Mouse (Mus musculus) neural tube, embryonic 11.5 days (tissue): ENCODE results near the gene Prepl. TPM values are rescaled to one million over a fixed set of nuclear protein-coding genes. Genes with fewer than 3 reads are reported as not detected.
A peak's percentile ranks its signal among the peaks of the same experiment; 100 is the strongest.

Experiments
- ATAC-seq: fragments of 200-750 bp; cut with Nextera tagmentation; 2 replicates; pipeline ENCODE4 v1.8.0; 2017; ENCODE audit warnings: moderate number of reproducible peaks, mild to moderate bottlenecking, moderate TSS enrichment, moderate library complexity; ENCODE audit not compliant: insufficient read depth, low FRiP score, low TSS enrichment
- DNase-seq: peaks from one replicate; pipeline ENCODE4 v3.0.0-alpha.2; 2015; ENCODE audit warnings: low spot score
- H3K27ac ChIP-seq: fragments of 300-500 bp; sonication (generic); 2 replicates; pipeline ENCODE4 v1.5.1; 2014; ENCODE audit warnings: low read depth, mild to moderate bottlenecking, low read length
- H3K27me3 ChIP-seq: fragments of 300-500 bp; sonication (generic); 2 replicates; pipeline ENCODE4 v1.6.1; 2014; ENCODE audit warnings: mild to moderate bottlenecking, low read length, mixed read lengths; ENCODE audit not compliant: control insufficient read depth, insufficient read depth
- H3K36me3 ChIP-seq: fragments of 300-500 bp; sonication (generic); 2 replicates; pipeline ENCODE4 v1.6.1; 2014; ENCODE audit warnings: mild to moderate bottlenecking, low read length, moderate library complexity, mixed read lengths; ENCODE audit not compliant: control insufficient read depth, insufficient read depth
- H3K4me1 ChIP-seq: fragments of 300-500 bp; sonication (generic); 2 replicates; pipeline ENCODE4 v1.6.1; 2014; ENCODE audit warnings: low read length, mixed read lengths; ENCODE audit not compliant: control insufficient read depth, insufficient read depth
- H3K4me2 ChIP-seq: fragments of 300-500 bp; sonication (generic); 2 replicates; pipeline ENCODE4 v1.6.1; 2014; ENCODE audit warnings: low read depth, mild to moderate bottlenecking, moderate library complexity
- H3K4me3 ChIP-seq: fragments of 300-500 bp; sonication (generic); 2 replicates; pipeline ENCODE4 v1.5.1; 2014; ENCODE audit warnings: low read depth, low read length
- H3K9ac ChIP-seq: fragments of 300-500 bp; sonication (generic); 2 replicates; pipeline ENCODE4 v1.6.1; 2014; ENCODE audit warnings: mild to moderate bottlenecking, low read length
- H3K9me3 ChIP-seq: fragments of 300-500 bp; sonication (generic); 2 replicates; pipeline ENCODE4 v1.6.1; 2016; ENCODE audit warnings: low read length; ENCODE audit not compliant: control insufficient read depth
- WGBS: fragments of 180-500 bp; shearing (Covaris S2); extraction: QIAGEN DNeasy Blood & Tissue Kit; methylation state at CpG from one replicate; pipeline ENCODE4 v1.1.7; 2014; 5-methylcytosine and 5-hydroxymethylcytosine counted together
- polyA plus RNA-seq: library from polyadenylated mRNA; unstranded; fragments of >200 nt; fragmentation: Nextera tagmentation; extraction: Ambion mirVana; gene quantifications from 2 replicates; pipeline ENCODE4 v1.2.1, GENCODE M21; 2014

Gene Prepl
- polyA plus RNA-seq, 1 experiment from 2014 or later, result 75.6 TPM

DNA sequence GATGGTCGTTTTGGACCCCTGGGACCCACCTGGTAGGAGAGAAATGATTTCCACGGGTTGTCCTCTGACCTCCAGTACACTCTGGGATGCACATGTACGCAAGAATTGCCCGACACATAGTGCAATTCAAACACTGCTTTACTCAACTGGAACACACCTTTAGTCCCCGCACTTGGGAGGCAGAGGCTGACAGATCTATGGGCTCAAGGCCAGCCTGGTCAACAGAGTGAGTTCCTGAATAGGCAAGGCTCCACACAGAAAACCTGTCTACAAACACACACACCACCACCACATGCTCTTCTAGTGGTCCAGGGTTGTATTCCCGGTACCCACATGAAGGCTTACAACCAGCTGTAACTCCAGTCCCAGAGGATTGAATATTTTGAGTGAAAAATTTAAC, 64.9 kb downstream of the Prepl start:
- 89% methylated on average over 6 of the region's 6 CpGs for WGBS
- H3K36me3 ChIP-seq, result no peaks in the 10 kb centered on the region

GRCm38 (mm10) chr17:85024237-85024636, 65.8 kb downstream of the Prepl start:
- 94% methylated on average over 8 of the region's 8 CpGs for WGBS
- H3K27ac ChIP-seq, result no peak overlapping the region
- H3K9ac ChIP-seq, result no peak overlapping the region
- H3K27me3 ChIP-seq, result no peaks in the 10 kb centered on the region
- no peak for ATAC-seq
- no peaks in the 10 kb centered on the region for H3K36me3 ChIP-seq
- H3K4me3 ChIP-seq, result no peak overlapping the region
- no peaks in the 10 kb centered on the region; the same call in 1 of the 2 replicates for H3K9me3 ChIP-seq
- no peaks in the 10 kb centered on the region for H3K4me1 ChIP-seq
- H3K4me2 ChIP-seq, result no peak overlapping the region
- DNase-seq, result no peak

More for the DNA sequence above, 64.9 kb downstream of the Prepl start:
- Histone ChIP-seq H3K9ac (no peak overlapping the region), H3K4me2 (no peak overlapping the region), H3K27ac (no peak overlapping the region), H3K27me3 (no peaks in the 10 kb centered on the region), H3K4me3 (no peak overlapping the region), H3K9me3 (no peaks in the 10 kb centered on the region; the same call in 1 of the 2 replicates), H3K4me1 (no peaks in the 10 kb centered on the region)
- DNase-seq (no peak), ATAC-seq (no peak)

GRCm38 (mm10) chr17:85023247-85024167, 66.5 kb downstream of the Prepl start:
- Histone ChIP-seq H3K27ac (no peak overlapping the region), H3K36me3 (no peaks in the 10 kb centered on the region), H3K4me1 (no peaks in the 10 kb centered on the region), H3K4me3 (no peak overlapping the region), H3K9me3 (no peaks in the 10 kb centered on the region; the same call in 1 of the 2 replicates), H3K4me2 (no peak overlapping the region), H3K9ac (no peak overlapping the region), H3K27me3 (no peaks in the 10 kb centered on the region)
- 70% methylated on average over 22 of the region's 22 CpGs for WGBS
- ATAC-seq, result no peak
- peak; percentile 37 for DNase-seq

DNA sequence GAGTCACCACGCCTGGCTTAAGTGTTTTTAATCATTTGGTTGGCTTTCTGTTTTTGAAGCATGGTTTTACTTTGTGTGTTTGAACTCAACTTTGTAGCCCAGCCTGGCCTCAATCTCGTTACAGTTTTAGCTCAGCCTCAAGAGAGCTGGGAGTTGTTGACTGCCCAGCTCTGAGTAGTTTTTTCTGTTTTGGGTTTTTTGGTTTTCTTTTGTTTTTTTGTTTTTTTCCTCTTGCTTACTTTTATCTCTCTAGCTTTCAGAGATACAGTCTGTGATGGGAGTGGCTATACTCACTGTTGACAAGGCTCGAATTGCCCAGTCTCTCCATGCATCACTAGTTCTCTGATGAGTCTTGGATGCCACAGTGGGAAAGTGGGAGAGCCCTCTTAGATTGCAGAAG, 69.7 kb downstream of the Prepl start:
- ATAC-seq, result no peak
- Histone ChIP-seq H3K27ac (no peak overlapping the region), H3K4me1 (no peaks in the 10 kb centered on the region), H3K9ac (no peak overlapping the region), H3K27me3 (no peaks in the 10 kb centered on the region), H3K4me3 (no peak overlapping the region), H3K36me3 (no peaks in the 10 kb centered on the region), H3K9me3 (no peaks in the 10 kb centered on the region), H3K4me2 (no peak overlapping the region)
- DNase-seq, result no peak
- 89% methylated on average over 3 of the region's 3 CpGs for WGBS

GRCm38 (mm10) chr17:85018794-85019193, 71.2 kb downstream of the Prepl start:
- H3K9me3 ChIP-seq, result no peaks in the 10 kb centered on the region
- no peak overlapping the region for H3K4me2 ChIP-seq
- H3K4me3 ChIP-seq, result no peak overlapping the region
- no peak overlapping the region for H3K27ac ChIP-seq
- no peaks in the 10 kb centered on the region for H3K36me3 ChIP-seq
- no peaks in the 10 kb centered on the region for H3K27me3 ChIP-seq
- DNase-seq (no peak), ATAC-seq (no peak)
- WGBS, result 87% methylated on average over 5 of the region's 5 CpGs
- no peak overlapping the region for H3K9ac ChIP-seq
- no peaks in the 10 kb centered on the region for H3K4me1 ChIP-seq

- H3K9me3 ChIP-seq, result no peaks in the 10 kb centered on the region
- 94% methylated on average over 3 of the region's 3 CpGs for WGBS
Measured at GRCm38 (mm10) chr17:85018344-85018743, 71.7 kb downstream of the Prepl start.

DNA sequence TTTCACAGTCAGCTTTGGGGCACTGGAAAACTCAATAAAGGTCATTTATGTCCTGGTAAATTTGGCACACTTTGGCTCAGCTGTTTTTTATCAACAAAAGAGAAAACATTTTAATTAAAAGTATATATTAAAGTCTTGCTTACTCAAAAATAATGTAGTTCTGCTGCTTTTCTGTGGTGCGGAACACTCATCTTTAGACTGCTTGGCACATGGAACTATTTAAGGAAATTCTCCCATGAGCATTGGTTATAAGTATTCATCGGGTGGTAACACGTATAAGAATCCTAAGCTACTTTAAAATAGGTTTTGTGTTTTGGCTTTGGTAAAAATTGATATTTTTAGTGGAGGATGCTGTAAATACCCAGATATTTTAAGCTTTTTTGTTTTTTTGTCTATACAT, 75.4 kb downstream of the Prepl start:
- Histone ChIP-seq H3K4me3 (no peak overlapping the region), H3K9ac (no peak overlapping the region), H3K4me2 (no peak overlapping the region), H3K27ac (no peak overlapping the region), H3K4me1 (no peaks in the 10 kb centered on the region), H3K9me3 (no peaks in the 10 kb centered on the region), H3K27me3 (no peaks in the 10 kb centered on the region), H3K36me3 (peaks cover 2% of the 10 kb centered on the region; the same call in 1 of the 2 replicates)
- ATAC-seq, result no peak
- DNase-seq, result no peak
- 94% methylated on average over 3 of the region's 3 CpGs for WGBS

More at GRCm38 (mm10) chr17:85018344-85018743, 71.7 kb downstream of the Prepl start:
- no peaks in the 10 kb centered on the region for H3K36me3 ChIP-seq
- no peaks in the 10 kb centered on the region for H3K4me1 ChIP-seq
- no peak overlapping the region for H3K4me3 ChIP-seq
- no peaks in the 10 kb centered on the region for H3K27me3 ChIP-seq
- no peak overlapping the region for H3K27ac ChIP-seq
- H3K4me2 ChIP-seq, result no peak overlapping the region
- no peak overlapping the region for H3K9ac ChIP-seq
- ATAC-seq (no peak), DNase-seq (no peak)

GRCm38 (mm10) chr17:85013485-85013884, 76.6 kb downstream of the Prepl start:
- H3K27me3 ChIP-seq, result no peaks in the 10 kb centered on the region
- H3K4me1 ChIP-seq, result no peaks in the 10 kb centered on the region
- H3K4me2 ChIP-seq, result no peak overlapping the region
- H3K9me3 ChIP-seq, result no peaks in the 10 kb centered on the region
- peaks cover 2% of the 10 kb centered on the region; the same call in 1 of the 2 replicates for H3K36me3 ChIP-seq
- no peak overlapping the region for H3K9ac ChIP-seq
- WGBS, result 84% methylated on average over 6 of the region's 6 CpGs
- DNase-seq, result no peak
- no peak overlapping the region for H3K4me3 ChIP-seq
- no peak overlapping the region for H3K27ac ChIP-seq
- ATAC-seq, result no peak
